Mouse (Mus musculus) liver, embryonic 11.5 days (tissue): ENCODE measurements at regions not wholly inside any gene's neighbourhood (a gene's known extent, or its start where the extent isn't known, plus 50 kb on each side); places are given as distances from the start of the nearest gene placed in this dataset.
"Not testable (repeated sequence)": the region's sequence is repeated elsewhere in the genome, so short reads cannot be mapped to it uniquely, and the experiment has no call there.

Experiments
- ATAC-seq: fragments of 200-750 bp; cut with Nextera tagmentation; replicated peaks from 2 replicates; pipeline ENCODE4 v1.8.0; 2017; ENCODE audit warnings: moderate number of reproducible peaks, mild to moderate bottlenecking, moderate TSS enrichment, moderate library complexity; ENCODE audit not compliant: low FRiP score
- DNase-seq: peaks from one replicate; pipeline ENCODE4 v3.0.0-alpha.2; 2017; ENCODE audit warnings: low spot score
- H3K27ac ChIP-seq: fragments of 300-500 bp; sonication (generic); 2 replicates; pipeline ENCODE4 v1.5.1; 2014; ENCODE audit warnings: mild to moderate bottlenecking, low read depth, low read length, control low read depth
- H3K27me3 ChIP-seq: fragments of 300-500 bp; sonication (generic); replicated peaks from 2 replicates; pipeline ENCODE4 v1.6.1; 2014; ENCODE audit warnings: low read length, mixed read lengths; ENCODE audit not compliant: control insufficient read depth, insufficient read depth
- H3K36me3 ChIP-seq: fragments of 300-500 bp; sonication (generic); 2 replicates; pipeline ENCODE4 v1.6.1; 2014; ENCODE audit warnings: mild to moderate bottlenecking, low read length, moderate library complexity, mixed read lengths; ENCODE audit not compliant: control insufficient read depth, insufficient read depth
- H3K4me1 ChIP-seq: fragments of 300-500 bp; sonication (generic); replicated peaks from 2 replicates; pipeline ENCODE4 v1.6.1; 2014; ENCODE audit warnings: low read length, mixed read lengths; ENCODE audit not compliant: control insufficient read depth, insufficient read depth
- H3K4me2 ChIP-seq: fragments of 300-500 bp; sonication (generic); 2 replicates; pipeline ENCODE4 v1.6.1; 2014; ENCODE audit warnings: mild to moderate bottlenecking, control low read depth, moderate library complexity
- H3K4me3 ChIP-seq: fragments of 300-500 bp; sonication (generic); 2 replicates; pipeline ENCODE4 v1.5.1; 2014; ENCODE audit warnings: low read depth, low read length, control low read depth
- H3K9ac ChIP-seq: fragments of 300-500 bp; sonication (generic); 2 replicates; pipeline ENCODE4 v1.6.1; 2014; ENCODE audit warnings: low read depth, low read length, control low read depth
- H3K9me3 ChIP-seq: fragments of 300-500 bp; sonication (generic); 2 replicates; pipeline ENCODE4 v1.6.1; 2016; ENCODE audit warnings: low read length, inconsistent platforms, mixed read lengths; ENCODE audit not compliant: control insufficient read depth
- WGBS: fragments of 180-500 bp; shearing (Covaris S2); extraction: QIAGEN DNeasy Blood & Tissue Kit; methylation state at CpG from one replicate; pipeline ENCODE4 v1.1.7; 2014; 5-methylcytosine and 5-hydroxymethylcytosine counted together

DNA sequence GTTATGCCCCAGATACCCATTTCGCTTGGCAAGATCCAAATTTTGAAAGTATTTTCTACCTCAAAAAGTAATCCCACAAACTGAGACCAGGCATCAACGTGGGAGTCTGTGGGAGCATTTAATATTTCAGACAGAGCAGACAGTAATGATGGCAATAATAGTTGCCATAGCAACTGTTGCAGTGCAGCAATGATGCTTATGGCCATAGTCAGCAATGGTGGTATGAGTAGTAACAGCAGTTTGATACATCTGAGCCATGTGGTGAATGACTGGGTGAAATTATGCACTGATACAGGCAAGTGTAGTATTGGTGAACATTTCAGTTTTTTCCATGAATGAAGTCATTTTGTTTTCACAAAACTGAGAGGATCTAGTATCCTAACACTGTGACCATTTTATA is 600.8 kb upstream of the Igfbp3 start:
- DNase-seq (no peak), ATAC-seq (no peak)
- Histone ChIP-seq H3K4me2 (no peak overlapping the region), H3K9me3 (no peaks in the 10 kb centered on the region), H3K27ac (no peak overlapping the region), H3K36me3 (no peaks in the 10 kb centered on the region), H3K9ac (no peak overlapping the region), H3K27me3 (no peaks in the 10 kb centered on the region), H3K4me1 (no peaks in the 10 kb centered on the region), H3K4me3 (no peak overlapping the region)
- WGBS = 70% methylated on average over 2 of the region's 2 CpGs

- ATAC-seq = no peak
- no peak overlapping the region for H3K4me2 ChIP-seq
- H3K9ac ChIP-seq = no peak overlapping the region
- no peak for DNase-seq
- no peaks in the 10 kb centered on the region for H3K36me3 ChIP-seq
- H3K27ac ChIP-seq = no peak overlapping the region
- 79% methylated on average over 2 of the region's 2 CpGs for WGBS
- no peak overlapping the region for H3K4me3 ChIP-seq
- no peaks in the 10 kb centered on the region for H3K27me3 ChIP-seq
- no peaks in the 10 kb centered on the region for H3K9me3 ChIP-seq
- no peaks in the 10 kb centered on the region for H3K4me1 ChIP-seq
Measured at GRCm38 (mm10) chr11:7812436-7812835, 598.7 kb upstream of the Igfbp3 start.

DNA sequence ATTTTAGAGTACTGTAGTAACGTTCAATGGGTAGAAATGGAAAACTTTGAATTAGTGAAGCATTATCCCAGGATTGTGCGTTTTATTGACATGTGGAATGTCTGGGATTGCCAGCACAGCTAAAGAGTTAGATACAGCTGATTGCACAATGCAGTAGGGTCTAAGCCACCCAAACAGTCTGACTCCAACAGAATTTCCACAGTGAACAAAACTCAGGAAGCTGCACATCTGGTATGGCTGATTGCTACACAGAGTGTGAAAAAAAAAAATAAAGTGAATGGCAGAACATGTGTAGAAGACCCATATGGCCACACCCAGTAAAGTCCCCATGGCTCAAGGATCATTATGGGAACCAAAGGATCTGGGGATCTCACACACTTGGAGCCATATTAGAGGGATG is 596.0 kb upstream of the Igfbp3 start:
- no peak overlapping the region for H3K9ac ChIP-seq
- no peaks in the 10 kb centered on the region for H3K4me1 ChIP-seq
- DNase-seq (no peak), ATAC-seq (no peak)
- H3K4me2 ChIP-seq = no peak overlapping the region
- no peak overlapping the region for H3K27ac ChIP-seq
- no peaks in the 10 kb centered on the region for H3K27me3 ChIP-seq
- H3K4me3 ChIP-seq = no peak overlapping the region
- 88% methylated on average over 2 of the region's 2 CpGs for WGBS
- H3K9me3 ChIP-seq = no peaks in the 10 kb centered on the region
- H3K36me3 ChIP-seq = no peaks in the 10 kb centered on the region

GRCm38 (mm10) chr11:7796373-7796772 is 582.6 kb upstream of the Igfbp3 start:
- DNase-seq = no peak
- WGBS = 74% methylated on average over 5 of the region's 5 CpGs

GRCm38 (mm10) chr11:7794206-7794605 is 580.5 kb upstream of the Igfbp3 start:
- H3K4me2 ChIP-seq = no peak overlapping the region
- WGBS = 30% methylated on average over 1 of the region's 1 CpGs
- no peak for ATAC-seq

More at GRCm38 (mm10) chr11:7796373-7796772, 582.6 kb upstream of the Igfbp3 start:
- Histone ChIP-seq H3K36me3 (no peaks in the 10 kb centered on the region), H3K4me1 (no peaks in the 10 kb centered on the region), H3K9ac (no peak overlapping the region), H3K27me3 (no peaks in the 10 kb centered on the region), H3K9me3 (no peaks in the 10 kb centered on the region), H3K27ac (no peak overlapping the region), H3K4me3 (no peak overlapping the region), H3K4me2 (no peak overlapping the region)
- ATAC-seq = no peak

DNA sequence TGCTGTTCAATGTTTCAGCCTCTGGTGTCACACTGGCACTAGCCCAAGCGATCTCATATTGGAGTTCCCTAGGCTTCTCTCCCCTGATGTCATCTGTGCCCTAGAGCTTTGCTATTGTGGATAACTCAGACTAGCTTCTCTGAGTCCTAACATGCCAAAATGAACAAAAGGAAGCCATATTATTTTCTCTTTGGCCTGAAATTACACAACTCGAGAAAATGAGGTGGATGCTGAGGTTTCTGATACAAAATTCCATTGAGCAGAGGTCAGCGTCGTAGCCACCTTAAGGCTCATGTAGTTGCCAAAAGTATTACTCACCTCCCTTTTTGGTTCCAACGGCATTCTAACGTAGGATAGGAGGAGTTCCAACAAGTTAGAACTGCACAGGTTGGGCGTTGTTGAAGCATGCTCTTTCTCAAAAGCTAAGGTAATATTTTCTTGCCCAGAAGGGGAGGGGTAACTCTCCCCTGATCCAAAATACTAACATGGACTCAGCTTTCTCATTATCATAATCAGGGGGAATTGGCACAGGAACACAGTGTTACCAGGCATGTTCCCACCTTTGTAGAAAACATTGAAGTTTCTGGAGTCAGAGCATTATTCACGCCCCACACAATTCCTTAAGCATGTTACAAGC is 566.9 kb upstream of the Igfbp3 start:
- H3K4me3 ChIP-seq = no peak overlapping the region
- no peaks in the 10 kb centered on the region for H3K27me3 ChIP-seq
- no peak overlapping the region for H3K27ac ChIP-seq
- no peak overlapping the region for H3K4me2 ChIP-seq
- no peaks in the 10 kb centered on the region for H3K4me1 ChIP-seq
- ATAC-seq = no peak
- H3K9ac ChIP-seq = no peak overlapping the region
- no peaks in the 10 kb centered on the region for H3K9me3 ChIP-seq
- DNase-seq = no peak
- H3K36me3 ChIP-seq = no peaks in the 10 kb centered on the region
- 80% methylated on average over 8 of the region's 8 CpGs for WGBS

More at GRCm38 (mm10) chr11:7794206-7794605, 580.5 kb upstream of the Igfbp3 start:
- Histone ChIP-seq H3K4me3 (no peak overlapping the region), H3K27ac (no peak overlapping the region), H3K4me1 (no peaks in the 10 kb centered on the region), H3K9me3 (no peaks in the 10 kb centered on the region), H3K36me3 (no peaks in the 10 kb centered on the region), H3K9ac (no peak overlapping the region), H3K27me3 (no peaks in the 10 kb centered on the region)
- DNase-seq = no peak

DNA sequence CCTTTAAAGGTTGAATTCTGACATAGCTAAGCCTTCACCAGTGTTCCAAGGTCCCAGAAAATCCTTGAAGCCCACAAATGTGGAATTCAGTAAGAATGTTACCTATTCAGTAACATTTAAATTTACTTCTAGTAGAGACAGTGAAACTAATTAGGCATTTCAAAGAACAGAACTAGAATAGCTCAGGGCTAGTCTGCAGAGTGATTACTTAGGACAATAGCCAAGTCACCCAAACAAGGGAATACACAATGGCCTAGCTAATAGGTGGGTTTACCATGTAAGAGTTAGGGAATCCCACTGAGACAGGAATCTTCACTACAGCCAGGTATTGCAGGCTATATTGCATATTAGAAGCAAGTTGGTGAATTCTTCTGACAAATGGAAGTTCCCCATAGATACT is 561.6 kb upstream of the Igfbp3 start:
- DNase-seq, ATAC-seq, H3K4me1 ChIP-seq, H3K27ac ChIP-seq, H3K4me3 ChIP-seq, H3K36me3 ChIP-seq, H3K9me3 ChIP-seq, H3K4me2 ChIP-seq, H3K9ac ChIP-seq, H3K27me3 ChIP-seq: not testable (repeated sequence)

DNA sequence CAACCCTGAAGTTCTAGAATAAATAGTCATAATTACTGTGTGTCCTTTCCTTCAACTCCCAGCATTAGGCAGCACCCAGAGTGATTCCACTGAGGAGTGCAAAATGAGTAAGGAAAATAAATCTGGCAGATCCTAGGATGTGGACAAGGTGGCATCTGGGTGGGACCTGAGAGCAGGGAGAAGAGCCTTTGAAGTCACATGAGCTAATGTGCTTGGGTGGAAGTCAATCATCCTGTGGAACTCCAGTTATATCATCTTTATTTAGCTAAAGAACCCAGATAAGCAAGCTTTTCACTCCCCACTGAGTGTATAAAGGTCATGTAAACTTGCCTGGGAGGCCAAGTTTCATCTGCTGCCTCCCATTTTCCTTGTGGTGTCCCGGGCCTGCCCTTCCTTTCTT is 551.6 kb upstream of the Igfbp3 start:
- H3K9me3 ChIP-seq = no peaks in the 10 kb centered on the region
- DNase-seq = no peak
- H3K27ac ChIP-seq = no peak overlapping the region
- no peaks in the 10 kb centered on the region for H3K36me3 ChIP-seq
- H3K4me2 ChIP-seq = no peak overlapping the region
- no peak for ATAC-seq
- H3K27me3 ChIP-seq = no peaks in the 10 kb centered on the region
- H3K4me3 ChIP-seq = no peak overlapping the region
- WGBS = 43% methylated on average over 1 of the region's 1 CpGs
- H3K9ac ChIP-seq = no peak overlapping the region
- no peaks in the 10 kb centered on the region for H3K4me1 ChIP-seq

GRCm38 (mm10) chr11:7758862-7759467 is 545.2 kb upstream of the Igfbp3 start:
- Histone ChIP-seq H3K4me2 (no peak overlapping the region), H3K9me3 (no peaks in the 10 kb centered on the region), H3K4me3 (no peak overlapping the region), H3K27me3 (no peaks in the 10 kb centered on the region), H3K4me1 (no peaks in the 10 kb centered on the region), H3K27ac (no peak overlapping the region), H3K9ac (no peak overlapping the region), H3K36me3 (no peaks in the 10 kb centered on the region)
- ATAC-seq (no peak), DNase-seq (no peak)
- WGBS = 56% methylated on average over 6 of the region's 6 CpGs
